Mouse (Mus musculus): Measurements from ENCODE around the gene Rassf7.

- TF ChIP-seq CTCF (IDR thresholded peaks at IDR 0.05) (no peak), POLR2A (IDR thresholded peaks at IDR 0.05; ENCODE audit: insufficient read depth, low read depth, low read length) (peak; percentile 58; the same call in 1 of the 2 replicates)
These were observed 20.8 kb upstream of the Rassf7 start for GRCm38 (mm10) chr7:141194830-141195229.

All from heart, adult 2 months (tissue).